Mouse (Mus musculus): ENCODE measurements at regions not wholly inside any gene's neighbourhood (a gene's known extent, or its start where the extent isn't known, plus 50 kb on each side); places are given as distances from the start of the nearest gene placed in this dataset.

GRCm38 (mm10) chr2:159652243-159652642 is 681.7 kb downstream of the Gm826 start:
- TF ChIP-seq CTCF (IDR thresholded peaks at IDR 0.05; ENCODE audit: control insufficient read depth, insufficient read depth, insufficient read length) (no peak), MAX (IDR thresholded peaks at IDR 0.05) (no peak), CEBPB (IDR thresholded peaks at IDR 0.05; ENCODE audit: low read depth) (no peak), USF1 (IDR thresholded peaks at IDR 0.05; ENCODE audit: low read depth) (no peak)
